8 mouse cellular contexts compared by ENCODE assay signal in genomic region chr2:92400682-92401081, GRCm38 (mm10). TPM values are rescaled to one million over a fixed set of nuclear protein-coding genes. Genes with fewer than 3 reads are reported as not detected.
A peak's percentile ranks its signal among the peaks of the same experiment; 100 is the strongest.
DNase-seq lines count a peak whose midpoint lies in the region; ATAC-seq and TF ChIP-seq lines count a peak whose summit lies in the region.

No protein-coding gene starts in this region.

- ATAC-seq in embryonic facial prominence, embryonic 14.5 days (ENCODE audit: low read depth), result no peak
- no peak; the same call in none of the 2 replicates for ATAC-seq in intestine, embryonic 15.5 days
- 0 out of 2 replicates have a peak, but pooled peaks have one; percentile 14 for ATAC-seq in neural tube, embryonic 14.5 days (ENCODE audit: low read depth)

- peak overlapping the region; percentile 15 for H3K4me3 ChIP-seq in lung, adult 2 months (replicated peaks; ENCODE audit: extremely low read depth, low read depth, low read length)
- H3K4me3 ChIP-seq in embryonic facial prominence, embryonic 14.5 days (ENCODE audit: low read depth, low read length), result peak overlapping the region; percentile 61
- H3K4me3 ChIP-seq in intestine, embryonic 15.5 days (replicated peaks), result peak overlapping the region; percentile 59
- H3K4me3 ChIP-seq in neural tube, embryonic 14.5 days (ENCODE audit: low read depth, low read length), result peak overlapping the region; percentile 83

- no peak for TF ChIP-seq POLR2A in lung, adult 2 months (IDR thresholded peaks at IDR 0.05; ENCODE audit: borderline replicate concordance, extremely low read depth, low read depth, low read length)

- DNase-seq in lung, adult 2 months, result no peak
- DNase-seq in lung, postnatal 10 days, result no peak
- no peak for DNase-seq in embryonic facial prominence, embryonic 14.5 days (ENCODE audit: low spot score)
- DNase-seq in adrenal gland, postnatal 4 days (ENCODE audit: low spot score in 2 of 2), result no peak
- DNase-seq in Muller cell, postnatal 12 days (ENCODE audit: inconsistent ontology term), result no peak
- DNase-seq in thymus, adult 18-20 months, result no peak

- H3K27me3 ChIP-seq in embryonic facial prominence, embryonic 14.5 days (replicated peaks; ENCODE audit: control insufficient read depth, insufficient read depth, low read length), result no peaks in the 10 kb centered on the region; the same call in 1 of the 2 replicates
- H3K27me3 ChIP-seq in intestine, embryonic 15.5 days (replicated peaks), result 0 out of 2 replicates have a peak, but pooled peaks cover 6% of the 10 kb centered on the region
- H3K27me3 ChIP-seq in neural tube, embryonic 14.5 days (ENCODE audit: control insufficient read depth, insufficient read depth, low read length), result no peaks in the 10 kb centered on the region

- WGBS in lung, adult 2 months, result 6% methylated on average over 22 of the region's 22 CpGs
- 2% methylated on average over 15 of the region's 22 CpGs for WGBS in embryonic facial prominence, embryonic 14.5 days
- 3% methylated on average over 22 of the region's 22 CpGs for WGBS in intestine, embryonic 15.5 days
- WGBS in neural tube, embryonic 14.5 days, result 3% methylated on average over 22 of the region's 22 CpGs

- H3K27ac ChIP-seq in embryonic facial prominence, embryonic 14.5 days (replicated peaks; ENCODE audit: low read depth, low read length), result no peak overlapping the region
- H3K27ac ChIP-seq in intestine, embryonic 15.5 days, result no peak overlapping the region
- H3K27ac ChIP-seq in neural tube, embryonic 14.5 days (ENCODE audit: low read depth, low read length), result peak overlapping the region; percentile 56

- peak overlapping the region; percentile 91 for H3K4me2 ChIP-seq in embryonic facial prominence, embryonic 14.5 days (ENCODE audit: low read depth, low read length)
- H3K4me2 ChIP-seq in intestine, embryonic 15.5 days (replicated peaks), result peak overlapping the region; percentile 93
- H3K4me2 ChIP-seq in neural tube, embryonic 14.5 days (ENCODE audit: low read depth, low read length), result peak overlapping the region; percentile 57

- peaks cover 5% of the 10 kb centered on the region; the same call in 1 of the 2 replicates for H3K4me1 ChIP-seq in lung, adult 2 months (ENCODE audit: control insufficient read depth, insufficient read depth, low read length)
- H3K4me1 ChIP-seq in embryonic facial prominence, embryonic 14.5 days (ENCODE audit: control insufficient read depth, insufficient read depth, low read length), result peaks cover 4% of the 10 kb centered on the region; the same call in 1 of the 2 replicates
- 0 out of 2 replicates have a peak, but pooled peaks cover 4% of the 10 kb centered on the region for H3K4me1 ChIP-seq in intestine, embryonic 15.5 days (replicated peaks)
- H3K4me1 ChIP-seq in neural tube, embryonic 14.5 days (ENCODE audit: control insufficient read depth, insufficient read depth, low read length), result peaks cover 18% of the 10 kb centered on the region

- H3K36me3 ChIP-seq in embryonic facial prominence, embryonic 14.5 days (ENCODE audit: control insufficient read depth, insufficient read depth, low read length), result peaks cover 24% of the 10 kb centered on the region
- H3K36me3 ChIP-seq in intestine, embryonic 15.5 days, result peaks cover 4% of the 10 kb centered on the region
- no peaks in the 10 kb centered on the region for H3K36me3 ChIP-seq in neural tube, embryonic 14.5 days (ENCODE audit: control insufficient read depth, insufficient read depth, low read length)

- TF ChIP-seq CTCF in lung, adult 2 months (IDR thresholded peaks at IDR 0.05; ENCODE audit: insufficient read depth, low read length), result no peak

- H3K9me3 ChIP-seq in embryonic facial prominence, embryonic 14.5 days (ENCODE audit: control insufficient read depth, low read length), result no peaks in the 10 kb centered on the region
- no peaks in the 10 kb centered on the region for H3K9me3 ChIP-seq in intestine, embryonic 15.5 days
- H3K9me3 ChIP-seq in neural tube, embryonic 14.5 days (ENCODE audit: control insufficient read depth, low read length), result no peaks in the 10 kb centered on the region

- peak overlapping the region; percentile 76 for H3K9ac ChIP-seq in embryonic facial prominence, embryonic 14.5 days (ENCODE audit: low read depth, low read length)
- peak overlapping the region; percentile 62 for H3K9ac ChIP-seq in intestine, embryonic 15.5 days
- peak overlapping the region; percentile 84 for H3K9ac ChIP-seq in neural tube, embryonic 14.5 days (replicated peaks; ENCODE audit: low read depth, low read length)

RNA-seq across cellular contexts. Expression of gene Mapk8ip1, which starts 0.4 kb away (rescaled TPM):
- polyA plus RNA-seq in lung, adult 2 months (2012; rRNA removed), result 18.3 and 23.2 TPM in 2 replicates
- polyA plus RNA-seq in embryonic facial prominence, embryonic 14.5 days (2014; fragmentation: Nextera tagmentation; extraction: Ambion mirVana), result 17.6 and 18.1 TPM in 2 replicates
- polyA plus RNA-seq in intestine, embryonic 15.5 days (2015; fragmentation: Nextera tagmentation; extraction: Ambion mirVana), result 19.4 and 21.3 TPM in 2 replicates
- 51.8 and 64.3 TPM in 2 replicates for polyA plus RNA-seq in neural tube, embryonic 14.5 days (2014; fragmentation: Nextera tagmentation; extraction: Ambion mirVana)
- 10 to 100 TPM; 48.9 to 52.3 TPM for total RNA-seq in adrenal gland, postnatal 4 days (2021)

RNA-seq across cellular contexts. Expression of gene 1700029I15Rik, which starts 18.3 kb away (rescaled TPM):
- polyA plus RNA-seq in lung, adult 2 months (2012; rRNA removed), result 3.2 and 3.3 TPM in 2 replicates
- 2.7 and 3.0 TPM in 2 replicates for polyA plus RNA-seq in embryonic facial prominence, embryonic 14.5 days (2014; fragmentation: Nextera tagmentation; extraction: Ambion mirVana)
- 2.9 and 3.0 TPM in 2 replicates for polyA plus RNA-seq in intestine, embryonic 15.5 days (2015; fragmentation: Nextera tagmentation; extraction: Ambion mirVana)
- 3.9 and 4.2 TPM in 2 replicates for polyA plus RNA-seq in neural tube, embryonic 14.5 days (2014; fragmentation: Nextera tagmentation; extraction: Ambion mirVana)
- 10 to 100 TPM; 13.8 to 13.9 TPM for total RNA-seq in adrenal gland, postnatal 4 days (2021)

RNA-seq across cellular contexts. Expression of gene Large2, which starts 26.0 kb away (rescaled TPM):
- 15.9 and 18.5 TPM in 2 replicates for polyA plus RNA-seq in lung, adult 2 months (2012; rRNA removed)
- polyA plus RNA-seq in embryonic facial prominence, embryonic 14.5 days (2014; fragmentation: Nextera tagmentation; extraction: Ambion mirVana), result 10.7 and 11.1 TPM in 2 replicates
- polyA plus RNA-seq in intestine, embryonic 15.5 days (2015; fragmentation: Nextera tagmentation; extraction: Ambion mirVana), result 10.0 and 11.8 TPM in 2 replicates
- 0.97 and 2.2 TPM in 2 replicates for polyA plus RNA-seq in neural tube, embryonic 14.5 days (2014; fragmentation: Nextera tagmentation; extraction: Ambion mirVana)
- total RNA-seq in adrenal gland, postnatal 4 days (2021), result 10 to 100 TPM in 1 of 2 experiments, 1 to 10 TPM in 1; 4.7 to 12.0 TPM

RNA-seq across cellular contexts. Expression of gene Pex16, which starts 26.2 kb away (rescaled TPM):
- polyA plus RNA-seq in lung, adult 2 months (2012; rRNA removed), result 42.8 and 47.4 TPM in 2 replicates
- 19.6 and 22.7 TPM in 2 replicates for polyA plus RNA-seq in embryonic facial prominence, embryonic 14.5 days (2014; fragmentation: Nextera tagmentation; extraction: Ambion mirVana)
- polyA plus RNA-seq in intestine, embryonic 15.5 days (2015; fragmentation: Nextera tagmentation; extraction: Ambion mirVana), result 41.6 and 45.8 TPM in 2 replicates
- 32.4 and 37.0 TPM in 2 replicates for polyA plus RNA-seq in neural tube, embryonic 14.5 days (2014; fragmentation: Nextera tagmentation; extraction: Ambion mirVana)
- 100 to 1,000 TPM; 133 to 150 TPM for total RNA-seq in adrenal gland, postnatal 4 days (2021)

RNA-seq across cellular contexts. Expression of gene Cry2, which starts 33.2 kb away (rescaled TPM):
- 37.5 and 40.7 TPM in 2 replicates for polyA plus RNA-seq in lung, adult 2 months (2012; rRNA removed)
- polyA plus RNA-seq in embryonic facial prominence, embryonic 14.5 days (2014; fragmentation: Nextera tagmentation; extraction: Ambion mirVana), result 26.6 and 27.1 TPM in 2 replicates
- polyA plus RNA-seq in intestine, embryonic 15.5 days (2015; fragmentation: Nextera tagmentation; extraction: Ambion mirVana), result 14.5 and 15.8 TPM in 2 replicates
- polyA plus RNA-seq in neural tube, embryonic 14.5 days (2014; fragmentation: Nextera tagmentation; extraction: Ambion mirVana), result 41.7 and 43.5 TPM in 2 replicates
- total RNA-seq in adrenal gland, postnatal 4 days (2021), result 10 to 100 TPM; 58.6 to 65.8 TPM

Comparison
In these comparisons a context has a peak if more than half of its experiments do, and no peak if none do; other contexts are left out.
1. H3K4me3 ChIP-seq: peak in every context shown above with its lines; median percentile 83 in neural tube, embryonic 14.5 days; 61 in embryonic facial prominence, embryonic 14.5 days; 59 in intestine, embryonic 15.5 days; 15 in lung, adult 2 months.